Mouse (Mus musculus) common myeloid progenitor, adult 5-6 weeks (primary cell): ENCODE data around the gene Gng13. TPM values are rescaled to one million over a fixed set of nuclear protein-coding genes. Genes with fewer than 3 reads are reported as not detected.

ENCODE experiments used
- ATAC-seq: replicated peaks from 2 replicates; pipeline ENCODE4 v1.8.0; 2016; ENCODE audit warnings: low read depth, mild to moderate bottlenecking, moderate TSS enrichment, inconsistent platforms; ENCODE audit not compliant: poor library complexity, severe bottlenecking
- total RNA-seq: library from RNA; stranded (forward); fragments of 200-1000, 187-1606 nt; gene quantifications from 2 replicates; pipeline ENCODE4 v1.2.3, GENCODE M21; 2017

The Gng13 gene
- not detected in 2 replicates for total RNA-seq

- no peak for ATAC-seq
Observed at GRCm38 (mm10) chr17:25716711-25717637, at the start of gene Gng13. Gene Gng13, plus strand, starts transcription at chr17:25717171.

GRCm38 (mm10) chr17:25668481-25669055 lies 48.4 kb upstream of the Gng13 start:
- ATAC-seq, result no peak

GRCm38 (mm10) chr17:25672982-25673381 lies 44.0 kb upstream of the Gng13 start:
- ATAC-seq, result no peak

GRCm38 (mm10) chr17:25677969-25678368 lies 39.0 kb upstream of the Gng13 start:
- peak; percentile 62 for ATAC-seq

- ATAC-seq, result no peak
Observed at GRCm38 (mm10) chr17:25679818-25680217, 37.2 kb upstream of the Gng13 start.

- no peak for ATAC-seq
Observed at GRCm38 (mm10) chr17:25681636-25682035, 35.3 kb upstream of the Gng13 start.

GRCm38 (mm10) chr17:25686323-25686722 lies 30.6 kb upstream of the Gng13 start:
- ATAC-seq, result peak; percentile 58; the same call in 1 of the 2 replicates

- ATAC-seq, result no peak
Observed at GRCm38 (mm10) chr17:25688922-25689321, 28.0 kb upstream of the Gng13 start.

- ATAC-seq, result no peak
Observed at GRCm38 (mm10) chr17:25696263-25696662, 20.7 kb upstream of the Gng13 start.

- ATAC-seq, result peak; percentile 85
Observed at GRCm38 (mm10) chr17:25698446-25698845, 18.5 kb upstream of the Gng13 start.

GRCm38 (mm10) chr17:25700863-25701496 lies 16.0 kb upstream of the Gng13 start:
- no peak for ATAC-seq

- no peak for ATAC-seq
Observed at GRCm38 (mm10) chr17:25709994-25710393, 7.0 kb upstream of the Gng13 start.

GRCm38 (mm10) chr17:25711136-25711535 lies 5.8 kb upstream of the Gng13 start:
- ATAC-seq, result no peak

GRCm38 (mm10) chr17:25715627-25716026 lies 1.3 kb upstream of the Gng13 start:
- ATAC-seq, result no peak

- ATAC-seq, result no peak
Observed at GRCm38 (mm10) chr17:25716130-25716529, 841 bp upstream of the Gng13 start.

- no peak for ATAC-seq
Observed at GRCm38 (mm10) chr17:25717691-25718090, 720 bp downstream of the Gng13 start.

- no peak for ATAC-seq
Observed at GRCm38 (mm10) chr17:25721476-25721875, 4.5 kb downstream of the Gng13 start.

- ATAC-seq, result no peak
Observed at GRCm38 (mm10) chr17:25723470-25723869, 6.5 kb downstream of the Gng13 start.

GRCm38 (mm10) chr17:25723919-25724318 lies 6.9 kb downstream of the Gng13 start:
- no peak for ATAC-seq

GRCm38 (mm10) chr17:25725264-25725663 lies 8.3 kb downstream of the Gng13 start:
- no peak for ATAC-seq
